Mouse (Mus musculus) adrenal gland (tissue): ENCODE measurements around the gene Olfr610.
"Not testable (repeated sequence)": the region's sequence is repeated elsewhere in the genome, so short reads cannot be mapped to it uniquely, and the experiment has no call there.

ENCODE experiments used
- intact Hi-C: fragments of 180-260 bp; cut with DNase I; formaldehyde crosslinking; loops from one replicate; pipeline ENCODE4 v1.15.1; 2025
- long read RNA-seq, 2 experiments: library from polyadenylated mRNA; unstranded; transcript quantifications; one replicate each; pipeline ENCODE4 v2.0.0; 2020; ENCODE audit warnings: borderline replicate concordance in 1 of 2; ENCODE audit not compliant: insufficient replicate concordance in 1 of 2

The Olfr610 gene
- long read RNA-seq, experiment 1 = 0 reads
- long read RNA-seq, experiment 2 = 0 reads

GRCm38 (mm10) chr7:103512022-103512421, at the start of gene Olfr610:
Olfr610 (minus strand) TSS chr7:103512122.
- intact Hi-C loops = no loop called here

- intact Hi-C loops = no loop called here
Observed at GRCm38 (mm10) chr7:103555779-103556178, 43.9 kb upstream of the Olfr610 start, which contains the start of gene Olfr615. Olfr615 (plus strand) TSS chr7:103556079.

GRCm38 (mm10) chr7:103547774-103548173, 35.9 kb upstream of the Olfr610 start, which contains the start of gene Olfr613:
Olfr613 (plus strand) TSS chr7:103548074.
- intact Hi-C loops = no loop called here

- intact Hi-C loops = not testable (repeated sequence)
Observed at GRCm38 (mm10) chr7:103542617-103543016, 30.7 kb upstream of the Olfr610 start, which contains the start of gene Olfr612. Olfr612 (minus strand) TSS chr7:103542717.

GRCm38 (mm10) chr7:103520746-103521145, 8.8 kb upstream of the Olfr610 start, which contains the start of gene Olfr611:
Olfr611 (minus strand) TSS chr7:103520846.
- intact Hi-C loops = not testable (repeated sequence)

- intact Hi-C loops = no loop called here
Observed at GRCm38 (mm10) chr7:103497962-103498361, 14.0 kb downstream of the Olfr610 start, which contains the start of gene Olfr609. Olfr609 (minus strand) TSS chr7:103498062.

GRCm38 (mm10) chr7:103477106-103477505, 34.8 kb downstream of the Olfr610 start:
- intact Hi-C loops = not testable (repeated sequence)

GRCm38 (mm10) chr7:103469577-103469976, 42.3 kb downstream of the Olfr610 start, which contains the start of gene Olfr608:
Olfr608 (plus strand) TSS chr7:103469877.
- intact Hi-C loops = no loop called here

- intact Hi-C loops = no loop called here
Observed at GRCm38 (mm10) chr7:103460590-103460989, 51.3 kb downstream of the Olfr610 start.
